Mouse (Mus musculus): ENCODE measurements around the gene Foxp1. TPM values are rescaled to one million over a fixed set of nuclear protein-coding genes. Genes with fewer than 3 reads are reported as not detected.

Gene Foxp1
- polyA plus RNA-seq, 1 experiment from 2014 or later, result 99.3 TPM

- 85% methylated on average over 2 of the region's 2 CpGs for WGBS
- Histone ChIP-seq H3K27ac (no peak overlapping the region), H3K36me3 (0 out of 2 replicates have a peak, but pooled peaks cover 4% of the 10 kb centered on the region), H3K4me1 (peaks cover 20% of the 10 kb centered on the region), H3K27me3 (ENCODE audit: insufficient read depth, poor library complexity, severe bottlenecking) (no peaks in the 10 kb centered on the region), H3K9me3 (no peaks in the 10 kb centered on the region), H3K4me3 (no peak overlapping the region)
- no peak for DNase-seq (ENCODE audit: low spot score)
Measured at GRCm38 (mm10) chr6:99369931-99370330, 152.6 kb downstream of the Foxp1 start.

- Histone ChIP-seq H3K4me1 (peaks cover 12% of the 10 kb centered on the region), H3K27ac (0 out of 2 replicates have a peak overlapping the region, but pooled peaks have one; percentile 22), H3K27me3 (ENCODE audit: insufficient read depth, poor library complexity, severe bottlenecking) (no peaks in the 10 kb centered on the region), H3K36me3 (0 out of 2 replicates have a peak, but pooled peaks cover 4% of the 10 kb centered on the region), H3K4me3 (no peak overlapping the region), H3K9me3 (no peaks in the 10 kb centered on the region)
- DNase-seq (ENCODE audit: low spot score), result no peak
- 82% methylated on average over 3 of the region's 3 CpGs for WGBS
Measured at GRCm38 (mm10) chr6:99369156-99369555, 153.4 kb downstream of the Foxp1 start.

GRCm38 (mm10) chr6:99368118-99368753 lies 154.3 kb downstream of the Foxp1 start:
- H3K9me3 ChIP-seq, result no peaks in the 10 kb centered on the region
- H3K27ac ChIP-seq, result no peak overlapping the region
- H3K4me3 ChIP-seq, result no peak overlapping the region
- 0 out of 2 replicates have a peak, but pooled peaks cover 4% of the 10 kb centered on the region for H3K36me3 ChIP-seq
- no peaks in the 10 kb centered on the region for H3K27me3 ChIP-seq (ENCODE audit: insufficient read depth, poor library complexity, severe bottlenecking)
- peaks cover 10% of the 10 kb centered on the region for H3K4me1 ChIP-seq
- 55% methylated on average over 4 of the region's 4 CpGs for WGBS
- DNase-seq (ENCODE audit: low spot score), result no peak

GRCm38 (mm10) chr6:99364545-99364944 lies 158.0 kb downstream of the Foxp1 start:
- no peaks in the 10 kb centered on the region for H3K27me3 ChIP-seq (ENCODE audit: insufficient read depth, poor library complexity, severe bottlenecking)
- H3K9me3 ChIP-seq, result no peaks in the 10 kb centered on the region
- DNase-seq (ENCODE audit: low spot score), result no peak
- no peak overlapping the region for H3K4me3 ChIP-seq
- no peak overlapping the region for H3K27ac ChIP-seq
- 76% methylated on average over 6 of the region's 6 CpGs for WGBS
- H3K36me3 ChIP-seq, result no peaks in the 10 kb centered on the region
- peaks cover 18% of the 10 kb centered on the region for H3K4me1 ChIP-seq

- H3K27ac ChIP-seq, result no peak overlapping the region; the same call in 1 of the 2 replicates
- no peaks in the 10 kb centered on the region for H3K27me3 ChIP-seq (ENCODE audit: insufficient read depth, poor library complexity, severe bottlenecking)
- no peak for DNase-seq (ENCODE audit: low spot score)
- no peak overlapping the region for H3K4me3 ChIP-seq
- no peaks in the 10 kb centered on the region for H3K9me3 ChIP-seq
- H3K36me3 ChIP-seq, result no peaks in the 10 kb centered on the region
- H3K4me1 ChIP-seq, result peaks cover 25% of the 10 kb centered on the region
- WGBS, result 86% methylated on average over 4 of the region's 4 CpGs
Measured at GRCm38 (mm10) chr6:99360581-99360980, 161.9 kb downstream of the Foxp1 start.

- Histone ChIP-seq H3K4me3 (no peak overlapping the region), H3K36me3 (no peaks in the 10 kb centered on the region), H3K4me1 (peaks cover 30% of the 10 kb centered on the region), H3K27ac (peak overlapping the region; percentile 75), H3K9me3 (no peaks in the 10 kb centered on the region), H3K27me3 (ENCODE audit: insufficient read depth, poor library complexity, severe bottlenecking) (no peaks in the 10 kb centered on the region)
- 65% methylated on average over 6 of the region's 6 CpGs for WGBS
- DNase-seq (ENCODE audit: low spot score), result no peak
Measured at GRCm38 (mm10) chr6:99359765-99360499, 162.6 kb downstream of the Foxp1 start.

- Histone ChIP-seq H3K9me3 (no peaks in the 10 kb centered on the region), H3K36me3 (no peaks in the 10 kb centered on the region), H3K27ac (peak overlapping the region; percentile 75), H3K27me3 (ENCODE audit: insufficient read depth, poor library complexity, severe bottlenecking) (no peaks in the 10 kb centered on the region), H3K4me1 (peaks cover 38% of the 10 kb centered on the region), H3K4me3 (no peak overlapping the region)
- DNase-seq (ENCODE audit: low spot score), result no peak
- WGBS, result 81% methylated on average over 9 of the region's 9 CpGs
Measured at GRCm38 (mm10) chr6:99359036-99359698, 163.4 kb downstream of the Foxp1 start.

- Histone ChIP-seq H3K27me3 (ENCODE audit: insufficient read depth, poor library complexity, severe bottlenecking) (no peaks in the 10 kb centered on the region), H3K4me1 (peaks cover 43% of the 10 kb centered on the region), H3K27ac (no peak overlapping the region), H3K36me3 (no peaks in the 10 kb centered on the region), H3K4me3 (no peak overlapping the region), H3K9me3 (no peaks in the 10 kb centered on the region)
- WGBS, result 92% methylated on average over 2 of the region's 2 CpGs
- no peak for DNase-seq (ENCODE audit: low spot score)
Measured at GRCm38 (mm10) chr6:99357931-99358330, 164.6 kb downstream of the Foxp1 start.

GRCm38 (mm10) chr6:99354338-99354737 lies 168.2 kb downstream of the Foxp1 start:
- no peaks in the 10 kb centered on the region for H3K9me3 ChIP-seq
- no peak overlapping the region for H3K4me3 ChIP-seq
- H3K36me3 ChIP-seq, result no peaks in the 10 kb centered on the region
- H3K4me1 ChIP-seq, result peaks cover 43% of the 10 kb centered on the region
- H3K27me3 ChIP-seq (ENCODE audit: insufficient read depth, poor library complexity, severe bottlenecking), result no peaks in the 10 kb centered on the region
- H3K27ac ChIP-seq, result no peak overlapping the region
- no peak for DNase-seq (ENCODE audit: low spot score)
- WGBS, result 41% methylated on average over 2 of the region's 2 CpGs

- Histone ChIP-seq H3K27ac (no peak overlapping the region; the same call in 1 of the 2 replicates), H3K27me3 (ENCODE audit: insufficient read depth, poor library complexity, severe bottlenecking) (no peaks in the 10 kb centered on the region), H3K9me3 (no peaks in the 10 kb centered on the region), H3K4me1 (peaks cover 34% of the 10 kb centered on the region), H3K36me3 (no peaks in the 10 kb centered on the region), H3K4me3 (no peak overlapping the region)
- DNase-seq (ENCODE audit: low spot score), result no peak
- 68% methylated on average over 2 of the region's 2 CpGs for WGBS
Measured at GRCm38 (mm10) chr6:99353441-99353840, 169.1 kb downstream of the Foxp1 start.

- H3K36me3 ChIP-seq, result no peaks in the 10 kb centered on the region
- H3K9me3 ChIP-seq, result no peaks in the 10 kb centered on the region
- no peak overlapping the region for H3K4me3 ChIP-seq
- WGBS, result 25% methylated on average over 3 of the region's 3 CpGs
- H3K27ac ChIP-seq, result peak overlapping the region; percentile 56
- no peaks in the 10 kb centered on the region for H3K27me3 ChIP-seq (ENCODE audit: insufficient read depth, poor library complexity, severe bottlenecking)
- H3K4me1 ChIP-seq, result peaks cover 35% of the 10 kb centered on the region
- DNase-seq (ENCODE audit: low spot score), result no peak
Measured at GRCm38 (mm10) chr6:99350566-99350965, 172.0 kb downstream of the Foxp1 start.

GRCm38 (mm10) chr6:99350156-99350555 lies 172.4 kb downstream of the Foxp1 start:
- 24% methylated on average over 5 of the region's 5 CpGs for WGBS
- Histone ChIP-seq H3K36me3 (no peaks in the 10 kb centered on the region), H3K9me3 (no peaks in the 10 kb centered on the region), H3K4me1 (peaks cover 32% of the 10 kb centered on the region), H3K4me3 (no peak overlapping the region), H3K27ac (peak overlapping the region; percentile 65), H3K27me3 (ENCODE audit: insufficient read depth, poor library complexity, severe bottlenecking) (no peaks in the 10 kb centered on the region)
- DNase-seq (ENCODE audit: low spot score), result no peak

- Histone ChIP-seq H3K27me3 (ENCODE audit: insufficient read depth, poor library complexity, severe bottlenecking) (no peaks in the 10 kb centered on the region), H3K4me1 (peaks cover 17% of the 10 kb centered on the region), H3K27ac (no peak overlapping the region), H3K9me3 (no peaks in the 10 kb centered on the region), H3K36me3 (no peaks in the 10 kb centered on the region), H3K4me3 (no peak overlapping the region)
- 72% methylated on average over 10 of the region's 10 CpGs for WGBS
- no peak for DNase-seq (ENCODE audit: low spot score)
Measured at GRCm38 (mm10) chr6:99347836-99348235, 174.7 kb downstream of the Foxp1 start.
